Mouse (Mus musculus) kidney, embryonic 14.5 days (tissue): ENCODE measurements at regions not wholly inside any gene's neighbourhood (a gene's known extent, or its start where the extent isn't known, plus 50 kb on each side); places are given as distances from the start of the nearest gene placed in this dataset.

Experiments used
- ATAC-seq: fragments of 200-750 bp; cut with Nextera tagmentation; 2 replicates; pipeline ENCODE4 v1.8.0; 2017; ENCODE audit warnings: moderate number of reproducible peaks, mild to moderate bottlenecking, moderate TSS enrichment, moderate library complexity; ENCODE audit not compliant: low FRiP score, low TSS enrichment
- H3K27ac ChIP-seq: fragments of 300-500 bp; sonication (generic); 2 replicates; pipeline ENCODE4 v1.5.1; 2014; ENCODE audit warnings: low read depth, mild to moderate bottlenecking, low read length, moderate library complexity, mixed read lengths
- H3K27me3 ChIP-seq: fragments of 300-500 bp; sonication (generic); 2 replicates; pipeline ENCODE4 v1.6.1; 2014; ENCODE audit warnings: mild to moderate bottlenecking, low read length; ENCODE audit not compliant: control insufficient read depth, insufficient read depth
- H3K36me3 ChIP-seq: fragments of 300-500 bp; sonication (generic); 2 replicates; pipeline ENCODE4 v1.6.1; 2014; ENCODE audit warnings: low read length, mixed read lengths; ENCODE audit not compliant: control insufficient read depth, insufficient read depth
- H3K4me1 ChIP-seq: fragments of 300-500 bp; sonication (generic); 2 replicates; pipeline ENCODE4 v1.6.1; 2014; ENCODE audit warnings: low read length, mixed read lengths; ENCODE audit not compliant: control insufficient read depth, insufficient read depth
- H3K4me2 ChIP-seq: fragments of 300-500 bp; sonication (generic); replicated peaks from 2 replicates; pipeline ENCODE4 v1.6.1; 2014; ENCODE audit warnings: low read depth, mild to moderate bottlenecking, low read length
- H3K4me3 ChIP-seq: fragments of 300-500 bp; sonication (generic); 2 replicates; pipeline ENCODE4 v1.5.1; 2014; ENCODE audit warnings: mild to moderate bottlenecking, low read length
- H3K9ac ChIP-seq: fragments of 300-500 bp; sonication (generic); 2 replicates; pipeline ENCODE4 v1.6.1; 2014; ENCODE audit warnings: low read depth, mild to moderate bottlenecking, low read length, moderate library complexity
- H3K9me3 ChIP-seq: fragments of 300-500 bp; sonication (generic); 2 replicates; pipeline ENCODE4 v1.6.1; 2016; ENCODE audit warnings: low read length; ENCODE audit not compliant: control insufficient read depth
- WGBS: fragments of 180-500 bp; shearing (Covaris S2); extraction: QIAGEN DNeasy Blood & Tissue Kit; methylation state at CpG from one replicate; pipeline ENCODE4 v1.1.7; 2014; 5-methylcytosine and 5-hydroxymethylcytosine counted together

DNA sequence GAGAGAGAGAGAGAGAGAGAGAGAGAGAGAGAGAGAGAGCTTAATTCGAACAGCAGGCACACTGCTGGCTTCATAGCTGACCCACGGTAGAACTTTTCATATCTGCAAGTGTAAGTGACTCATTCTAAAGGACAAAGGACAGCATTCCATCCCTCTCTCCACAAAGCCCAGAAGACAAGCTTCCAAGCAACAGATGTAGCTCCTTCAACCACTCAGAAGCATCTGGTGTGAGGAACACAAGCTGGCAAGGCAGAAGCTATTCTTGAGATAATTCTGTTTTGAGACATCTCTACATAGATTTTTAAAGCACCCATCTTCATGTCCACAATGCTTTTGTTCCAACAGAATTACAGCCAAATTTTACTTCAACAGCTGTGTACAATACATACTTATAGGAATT is 294.2 kb upstream of the Gria1 start:
- H3K4me3 ChIP-seq, result no peak overlapping the region

DNA sequence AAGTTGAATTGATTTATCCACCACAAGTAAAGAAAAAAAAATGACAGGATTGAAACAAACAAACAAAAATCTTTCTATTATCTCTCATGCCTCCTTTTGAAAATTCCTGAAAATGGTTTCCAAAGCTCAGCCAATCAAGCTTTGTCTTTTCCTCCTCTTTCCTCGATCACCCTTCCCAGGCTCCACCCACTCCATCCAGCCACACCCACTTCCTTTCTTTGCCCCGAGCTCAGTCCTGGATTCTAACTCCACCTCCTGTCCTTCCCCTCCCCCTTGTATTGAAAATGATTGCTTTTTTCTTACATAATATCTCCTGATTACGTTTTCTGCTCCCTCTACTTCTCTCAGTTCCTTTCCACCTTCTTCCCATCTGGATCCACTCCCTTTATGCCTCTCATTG is 286.0 kb upstream of the Gria1 start:
- no peaks in the 10 kb centered on the region for H3K4me1 ChIP-seq
- 68% methylated on average over 3 of the region's 3 CpGs for WGBS
- H3K4me2 ChIP-seq, result no peak overlapping the region
- H3K36me3 ChIP-seq, result no peaks in the 10 kb centered on the region
- H3K27ac ChIP-seq, result no peak overlapping the region
- no peak overlapping the region for H3K4me3 ChIP-seq
- no peak for ATAC-seq
- no peaks in the 10 kb centered on the region for H3K9me3 ChIP-seq
- no peaks in the 10 kb centered on the region for H3K27me3 ChIP-seq
- H3K9ac ChIP-seq, result no peak overlapping the region

More for the DNA sequence above, 294.2 kb upstream of the Gria1 start:
- H3K27me3 ChIP-seq, result no peaks in the 10 kb centered on the region
- H3K4me2 ChIP-seq, result no peak overlapping the region
- WGBS, result 87% methylated on average over 2 of the region's 2 CpGs
- H3K36me3 ChIP-seq, result no peaks in the 10 kb centered on the region
- ATAC-seq, result no peak
- H3K9ac ChIP-seq, result no peak overlapping the region
- H3K4me1 ChIP-seq, result no peaks in the 10 kb centered on the region
- H3K9me3 ChIP-seq, result no peaks in the 10 kb centered on the region
- H3K27ac ChIP-seq, result no peak overlapping the region

DNA sequence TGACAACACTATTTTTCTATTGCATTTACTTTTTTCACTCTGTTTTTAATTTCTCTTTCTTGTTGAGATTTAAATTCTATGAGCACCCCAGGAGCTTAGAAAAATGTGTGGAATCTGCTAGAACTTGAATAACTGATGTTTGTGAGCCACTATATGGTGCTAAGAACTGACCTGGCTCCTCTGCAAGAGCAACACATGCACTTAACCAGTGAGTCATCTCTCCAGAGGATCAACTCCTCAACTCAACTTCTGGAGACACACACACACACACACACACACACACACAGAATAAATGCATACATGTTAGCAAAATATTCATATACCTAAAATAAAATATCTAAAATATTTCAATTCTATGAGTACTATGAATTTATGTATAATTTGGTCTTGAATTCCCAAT is 285.0 kb upstream of the Gria1 start:
- H3K4me3 ChIP-seq, result no peak overlapping the region
- no peak overlapping the region for H3K4me2 ChIP-seq
- no peaks in the 10 kb centered on the region for H3K27me3 ChIP-seq
- no peak for ATAC-seq
- H3K36me3 ChIP-seq, result no peaks in the 10 kb centered on the region
- H3K9me3 ChIP-seq, result no peaks in the 10 kb centered on the region
- no peak overlapping the region for H3K9ac ChIP-seq
- H3K27ac ChIP-seq, result no peak overlapping the region
- H3K4me1 ChIP-seq, result no peaks in the 10 kb centered on the region

DNA sequence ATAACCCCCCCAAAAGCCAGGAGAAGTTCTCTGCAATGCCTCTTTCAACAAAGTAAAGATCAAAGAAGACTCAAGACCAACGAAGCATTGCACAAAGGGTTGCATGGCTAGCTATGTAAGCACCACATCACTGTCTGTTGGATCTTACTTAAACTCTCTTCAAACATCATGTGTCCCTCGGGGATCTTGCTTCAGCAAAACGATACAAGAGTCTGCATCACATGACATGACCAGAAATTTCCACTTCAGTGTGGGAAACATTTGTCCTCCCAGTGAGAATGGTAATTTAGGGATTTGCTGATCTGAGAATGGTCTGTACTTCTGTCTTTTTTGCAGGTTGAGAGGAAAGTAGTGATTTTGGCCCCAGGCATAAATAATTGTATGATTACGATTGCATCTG is 283.6 kb upstream of the Gria1 start:
- H3K9me3 ChIP-seq, result no peaks in the 10 kb centered on the region
- H3K27me3 ChIP-seq, result no peaks in the 10 kb centered on the region
- no peak overlapping the region for H3K4me2 ChIP-seq
- no peaks in the 10 kb centered on the region for H3K4me1 ChIP-seq
- ATAC-seq, result no peak
- no peak overlapping the region for H3K9ac ChIP-seq
- no peaks in the 10 kb centered on the region for H3K36me3 ChIP-seq
- H3K27ac ChIP-seq, result no peak overlapping the region
- H3K4me3 ChIP-seq, result no peak overlapping the region
- WGBS, result 66% methylated on average over 4 of the region's 4 CpGs

DNA sequence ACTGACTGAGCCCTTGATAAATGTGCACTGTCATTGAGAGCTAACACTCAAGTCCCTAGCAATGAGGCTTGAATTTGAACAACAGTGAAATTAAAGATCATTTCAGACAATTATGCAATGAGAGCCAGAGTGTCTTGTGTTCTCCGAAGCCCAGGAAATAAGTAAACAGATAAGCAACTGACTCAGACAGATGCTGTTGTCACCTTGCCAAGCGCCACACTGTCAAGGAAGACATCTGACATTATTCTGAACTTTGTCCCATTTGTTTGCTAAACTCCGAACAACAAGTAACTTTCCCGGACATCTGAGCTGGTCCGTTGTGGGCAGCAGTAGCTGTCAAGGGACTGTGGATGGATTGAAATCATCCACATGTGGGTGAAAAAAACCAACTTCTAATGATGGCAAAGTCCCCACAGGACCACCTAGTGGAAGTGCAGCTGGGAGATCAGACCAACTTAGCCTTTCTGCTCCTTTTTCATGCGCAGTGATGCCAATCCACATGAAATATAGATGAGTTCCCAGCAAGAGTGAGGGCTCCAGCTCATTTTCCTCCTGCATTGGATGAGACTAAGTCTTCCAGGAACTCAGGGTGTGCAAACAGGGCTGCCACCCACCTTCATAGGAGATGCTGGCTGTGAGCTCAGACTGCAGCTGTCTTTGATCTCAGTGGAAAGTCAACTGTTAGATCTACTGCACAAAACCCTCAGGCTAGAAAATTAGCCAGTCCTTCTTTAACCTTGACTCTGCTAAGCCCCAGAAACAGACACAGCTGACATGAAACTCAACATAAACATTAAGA is 282.8 kb upstream of the Gria1 start:
- no peak for ATAC-seq
- 64% methylated on average over 6 of the region's 6 CpGs for WGBS
- H3K9ac ChIP-seq, result no peak overlapping the region
- no peak overlapping the region for H3K4me3 ChIP-seq
- no peaks in the 10 kb centered on the region for H3K4me1 ChIP-seq
- no peaks in the 10 kb centered on the region for H3K36me3 ChIP-seq
- H3K27me3 ChIP-seq, result no peaks in the 10 kb centered on the region
- no peak overlapping the region for H3K4me2 ChIP-seq
- no peaks in the 10 kb centered on the region for H3K9me3 ChIP-seq
- H3K27ac ChIP-seq, result no peak overlapping the region

DNA sequence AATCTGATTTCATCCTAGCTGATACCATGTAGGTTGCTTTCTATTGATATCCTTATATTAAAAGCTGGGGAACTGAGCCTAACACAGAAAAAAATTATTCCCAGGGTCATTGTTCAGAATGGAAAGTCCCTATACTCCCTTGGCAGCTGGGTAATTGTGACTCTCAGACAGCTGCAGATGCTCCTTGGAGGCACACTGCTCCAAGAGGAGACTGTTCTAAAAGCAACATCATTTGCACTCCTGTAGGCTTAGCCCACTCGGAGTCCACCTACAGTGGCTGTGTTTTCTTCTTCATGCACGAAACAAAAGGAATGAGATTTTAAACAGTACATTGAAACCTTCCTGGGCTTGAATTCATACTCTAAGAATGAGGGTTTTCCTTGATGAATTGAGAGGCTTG is 269.3 kb upstream of the Gria1 start:
- no peak overlapping the region for H3K9ac ChIP-seq
- no peak overlapping the region for H3K4me2 ChIP-seq
- H3K4me3 ChIP-seq, result no peak overlapping the region
- H3K36me3 ChIP-seq, result no peaks in the 10 kb centered on the region
- no peaks in the 10 kb centered on the region for H3K27me3 ChIP-seq
- H3K27ac ChIP-seq, result no peak overlapping the region
- no peak for ATAC-seq
- no peaks in the 10 kb centered on the region for H3K9me3 ChIP-seq
- 74% methylated on average over 2 of the region's 2 CpGs for WGBS
- H3K4me1 ChIP-seq, result no peaks in the 10 kb centered on the region

DNA sequence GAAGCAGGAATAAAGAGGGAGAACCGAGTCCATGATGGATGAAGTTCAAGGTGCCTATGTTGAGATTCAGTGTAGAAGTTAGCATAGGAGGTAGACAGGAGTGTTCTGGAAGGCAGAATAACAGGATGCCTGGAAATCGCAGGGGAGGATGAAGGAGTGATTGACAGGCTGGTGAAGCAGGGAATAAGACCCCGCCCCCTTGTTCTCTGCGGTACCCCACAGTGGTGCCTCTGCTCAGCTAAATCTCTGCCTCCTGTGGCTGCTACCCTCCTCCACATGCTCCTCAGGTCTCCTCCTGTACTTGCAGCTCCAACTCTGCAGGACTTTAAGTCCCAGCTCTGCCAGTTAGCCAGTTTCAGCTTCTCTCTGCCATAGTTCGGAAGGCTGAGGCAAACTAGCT is 261.2 kb upstream of the Gria1 start:
- 40% methylated on average over 5 of the region's 5 CpGs for WGBS

DNA sequence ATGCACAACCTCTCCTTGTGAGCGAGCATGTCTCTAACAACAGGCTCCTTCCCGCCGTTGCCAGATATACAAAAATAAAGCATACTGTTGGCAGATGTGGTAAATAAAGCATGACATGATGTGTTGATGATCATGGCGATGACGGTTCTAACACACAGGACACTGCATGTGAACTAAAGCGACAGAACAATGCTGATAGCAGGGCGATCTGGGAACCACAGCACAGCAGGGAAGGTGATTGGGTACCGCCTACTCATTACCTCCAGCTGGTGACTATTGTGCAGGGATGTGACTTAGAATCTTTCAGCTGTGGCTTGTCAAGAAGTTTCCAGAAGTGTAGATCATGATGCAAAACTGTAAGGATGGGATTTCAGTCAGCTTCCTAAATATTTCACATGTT is 260.5 kb upstream of the Gria1 start:
- no peak for ATAC-seq
- Histone ChIP-seq H3K4me3 (no peak overlapping the region), H3K27me3 (no peaks in the 10 kb centered on the region), H3K4me1 (no peaks in the 10 kb centered on the region), H3K4me2 (no peak overlapping the region), H3K9me3 (no peaks in the 10 kb centered on the region), H3K9ac (no peak overlapping the region), H3K27ac (no peak overlapping the region), H3K36me3 (no peaks in the 10 kb centered on the region)
- 57% methylated on average over 8 of the region's 8 CpGs for WGBS

More for the DNA sequence above, 261.2 kb upstream of the Gria1 start:
- Histone ChIP-seq H3K4me2 (no peak overlapping the region), H3K36me3 (no peaks in the 10 kb centered on the region), H3K9me3 (no peaks in the 10 kb centered on the region), H3K27ac (no peak overlapping the region), H3K4me3 (no peak overlapping the region), H3K27me3 (no peaks in the 10 kb centered on the region), H3K4me1 (no peaks in the 10 kb centered on the region), H3K9ac (no peak overlapping the region)
- no peak for ATAC-seq

DNA sequence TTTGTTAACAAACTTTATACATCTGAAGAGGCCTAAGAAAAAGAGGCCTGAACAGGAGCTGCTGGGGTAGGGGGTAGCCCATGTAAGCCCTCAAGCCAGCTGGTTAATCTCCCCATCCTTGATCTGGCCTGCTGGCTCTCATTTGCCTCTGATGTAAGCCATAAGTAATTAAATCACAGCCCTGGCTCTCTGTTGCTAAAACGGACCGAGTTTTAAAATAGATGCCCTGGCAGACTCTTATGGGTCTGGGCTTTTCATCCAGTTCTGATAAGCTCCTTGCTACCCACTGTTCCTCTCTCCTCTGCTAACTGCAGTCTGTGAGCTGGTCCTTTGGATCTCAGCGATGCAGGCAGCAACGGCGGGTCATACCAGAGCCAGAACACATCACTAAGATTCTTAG is 259.3 kb upstream of the Gria1 start:
- no peaks in the 10 kb centered on the region for H3K4me1 ChIP-seq
- H3K36me3 ChIP-seq, result no peaks in the 10 kb centered on the region
- WGBS, result 63% methylated on average over 5 of the region's 5 CpGs
- H3K27me3 ChIP-seq, result no peaks in the 10 kb centered on the region
- no peaks in the 10 kb centered on the region for H3K9me3 ChIP-seq
- no peak overlapping the region for H3K4me2 ChIP-seq
- no peak overlapping the region for H3K27ac ChIP-seq
- no peak overlapping the region for H3K4me3 ChIP-seq
- H3K9ac ChIP-seq, result no peak overlapping the region
- no peak for ATAC-seq
